Mouse (Mus musculus) myocyte (in vitro differentiated cells): ENCODE measurements around the gene Slc7a7. TPM values are rescaled to one million over a fixed set of nuclear protein-coding genes. Genes with fewer than 3 reads are reported as not detected.
A peak's percentile ranks its signal among the peaks of the same experiment; 100 is the strongest.

Experiments used
- H3K27me3 ChIP-seq: one replicate; pipeline ENCODE4 v1.6.1; 2011; ENCODE audit not compliant: control insufficient read depth, insufficient read depth, insufficient read length
- H3K36me3 ChIP-seq: one replicate; pipeline ENCODE4 v1.6.1; 2011; ENCODE audit not compliant: control insufficient read depth, insufficient read depth
- H3K4me2 ChIP-seq: one replicate; pipeline ENCODE4 v1.6.1; 2011; ENCODE audit warnings: low read depth, control low read depth
- H3K4me3 ChIP-seq: one replicate; pipeline ENCODE4 v1.5.1; 2011; ENCODE audit warnings: mild to moderate bottlenecking, control low read depth, moderate library complexity
- H3K79me2 ChIP-seq: one replicate; pipeline ENCODE4 v1.6.1; 2011; ENCODE audit not compliant: control insufficient read depth, insufficient read depth
- H3ac ChIP-seq: one replicate; pipeline ENCODE4 v1.6.1; 2011; ENCODE audit not compliant: control insufficient read depth, insufficient read length
- CEBPB ChIP-seq: IDR thresholded peaks from 2 replicates; pipeline ENCODE4 v1.6.1; 2011; ENCODE audit warnings: mild to moderate bottlenecking, moderate library complexity; ENCODE audit not compliant: poor library complexity, insufficient read depth, severe bottlenecking
- E2F4 ChIP-seq: IDR thresholded peaks from one replicate; pipeline ENCODE4 v1.6.1; 2011; ENCODE audit warnings: mild to moderate bottlenecking, control low read depth, moderate library complexity; ENCODE audit not compliant: insufficient read depth
- MAX ChIP-seq: IDR thresholded peaks from one replicate; pipeline ENCODE4 v1.6.1; 2011; ENCODE audit warnings: low read depth, mild to moderate bottlenecking, control low read depth
- MYOD1 ChIP-seq, 3 experiments: IDR thresholded peaks; one replicate each; pipeline ENCODE4 v1.6.1; 2011; ENCODE audit warnings: control low read depth in 2 of 3, low read depth in 2 of 3, mild to moderate bottlenecking in 2 of 3, moderate library complexity in 1 of 3; ENCODE audit not compliant: insufficient read length in 2 of 3, control insufficient read depth in 1 of 3
- MYOG ChIP-seq, 3 experiments: IDR thresholded peaks; one replicate each; pipeline ENCODE4 v1.6.1; 2011; ENCODE audit warnings: control low read depth in 2 of 3, low read depth in 2 of 3, mild to moderate bottlenecking in 2 of 3; ENCODE audit not compliant: insufficient read length in 2 of 3, control insufficient read depth in 1 of 3, insufficient read depth in 1 of 3
- POLR2A ChIP-seq: IDR thresholded peaks from one replicate; pipeline ENCODE4 v1.6.1; 2011; ENCODE audit warnings: low read depth, mild to moderate bottlenecking, control low read depth, moderate library complexity; ENCODE audit not compliant: insufficient read length
- POLR2AphosphoS2 ChIP-seq: IDR thresholded peaks from one replicate; pipeline ENCODE4 v1.6.1; 2011; ENCODE audit warnings: low read depth, control low read depth; ENCODE audit not compliant: insufficient read length
- REST ChIP-seq: IDR thresholded peaks from one replicate; pipeline ENCODE4 v1.6.1; 2011; ENCODE audit warnings: mild to moderate bottlenecking, control low read depth, moderate library complexity; ENCODE audit not compliant: insufficient read depth, insufficient read length
- SRF ChIP-seq: IDR thresholded peaks from one replicate; pipeline ENCODE4 v1.6.1; 2011; ENCODE audit warnings: low read depth; ENCODE audit not compliant: control insufficient read depth, insufficient read length
- TCF12 ChIP-seq: IDR thresholded peaks from one replicate; pipeline ENCODE4 v1.6.1; 2011; ENCODE audit warnings: mild to moderate bottlenecking, control low read depth; ENCODE audit not compliant: poor library complexity, insufficient read depth, severe bottlenecking
- TCF3 ChIP-seq: IDR thresholded peaks from one replicate; pipeline ENCODE4 v1.6.1; 2011; ENCODE audit warnings: low read depth, control low read depth; ENCODE audit not compliant: insufficient read length
- USF1 ChIP-seq: IDR thresholded peaks from one replicate; pipeline ENCODE4 v1.6.1; 2011; ENCODE audit warnings: low read depth, mild to moderate bottlenecking, control low read depth, moderate library complexity
- polyA plus RNA-seq: library from polyadenylated mRNA; unstranded; fragments of >200 nt; fragmentation: generic; extraction: Trizol; gene quantifications from one replicate; pipeline ENCODE4 v1.2.1, GENCODE M21; 2012; ENCODE audit warnings: missing spikeins

Slc7a7 gene
- polyA plus RNA-seq, 1 experiment: 6.8 TPM

DNA sequence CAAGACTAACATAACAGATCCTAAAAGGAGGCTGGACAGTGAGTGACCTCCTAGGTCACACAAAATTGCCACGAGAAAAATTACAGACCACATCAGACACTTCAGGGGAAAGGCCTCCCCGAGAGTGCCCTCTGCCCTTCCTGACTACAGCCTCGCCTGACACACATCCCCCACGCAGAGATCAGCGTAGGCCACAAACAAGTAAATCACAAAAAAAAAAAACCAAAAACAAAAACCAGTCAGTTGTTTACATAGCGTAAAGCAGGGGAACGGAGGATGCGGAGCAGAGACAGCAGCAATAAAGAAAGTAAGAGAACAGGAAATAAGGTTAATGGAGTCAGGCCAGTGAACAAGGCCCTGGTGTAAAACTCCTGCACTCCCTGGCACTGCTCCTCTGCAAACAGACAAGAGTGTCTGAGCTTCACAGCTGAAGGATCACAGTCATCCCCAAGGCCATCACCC, 18.6 kb downstream of the Slc7a7 start:
- peak overlapping the region; percentile 38 for H3K4me2 ChIP-seq
- H3K27me3 ChIP-seq: no peaks in the 10 kb centered on the region
- no peak overlapping the region for H3ac ChIP-seq
- no peak overlapping the region for H3K4me3 ChIP-seq
- no peak for TF ChIP-seq E2F4
- TF ChIP-seq CEBPB: no peak
- no peak for TF ChIP-seq TCF3
- TF ChIP-seq MYOD1 (IDR thresholded peaks at IDR 0.05; ENCODE audit: control insufficient read depth in 1 of 3, insufficient read length in 2 of 3, low read depth in 2 of 3): no peak
- no peak for TF ChIP-seq SRF
- TF ChIP-seq MAX: no peak
- TF ChIP-seq POLR2AphosphoS2: no peak
- TF ChIP-seq TCF12: no peak
- no peak for TF ChIP-seq MYOG (IDR thresholded peaks at IDR 0.05; ENCODE audit: control insufficient read depth in 1 of 3, insufficient read depth in 1 of 3, insufficient read length in 2 of 3, low read depth in 2 of 3)
- H3K36me3 ChIP-seq: no peaks in the 10 kb centered on the region
- no peaks in the 10 kb centered on the region for H3K79me2 ChIP-seq

DNA sequence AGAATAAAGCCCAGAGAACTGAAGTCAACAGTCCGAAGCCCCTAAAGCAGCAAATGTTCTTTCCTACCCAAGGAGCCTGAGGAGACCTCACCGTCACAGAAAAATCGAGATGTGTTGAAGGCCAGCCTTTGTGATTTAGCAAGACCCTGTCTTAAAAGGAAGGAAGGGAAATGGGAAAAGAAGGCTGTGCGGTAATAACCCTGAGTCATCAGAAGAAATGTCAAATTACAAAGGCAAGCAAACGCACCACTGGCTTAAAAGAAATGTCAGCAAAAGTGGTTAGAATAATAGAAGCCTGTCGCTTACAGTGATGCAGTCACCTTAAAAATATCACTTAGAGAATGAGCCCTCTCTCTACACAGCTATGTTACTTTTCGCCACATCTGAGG, 19.1 kb downstream of the Slc7a7 start:
- Histone ChIP-seq H3K27me3 (no peaks in the 10 kb centered on the region), H3K4me3 (no peak overlapping the region), H3ac (no peak overlapping the region), H3K79me2 (no peaks in the 10 kb centered on the region), H3K36me3 (no peaks in the 10 kb centered on the region), H3K4me2 (peak overlapping the region; percentile 38)
- no peak for TF ChIP-seq USF1
- no peak for TF ChIP-seq CEBPB
- no peak for TF ChIP-seq TCF3
- TF ChIP-seq MAX: no peak

DNA sequence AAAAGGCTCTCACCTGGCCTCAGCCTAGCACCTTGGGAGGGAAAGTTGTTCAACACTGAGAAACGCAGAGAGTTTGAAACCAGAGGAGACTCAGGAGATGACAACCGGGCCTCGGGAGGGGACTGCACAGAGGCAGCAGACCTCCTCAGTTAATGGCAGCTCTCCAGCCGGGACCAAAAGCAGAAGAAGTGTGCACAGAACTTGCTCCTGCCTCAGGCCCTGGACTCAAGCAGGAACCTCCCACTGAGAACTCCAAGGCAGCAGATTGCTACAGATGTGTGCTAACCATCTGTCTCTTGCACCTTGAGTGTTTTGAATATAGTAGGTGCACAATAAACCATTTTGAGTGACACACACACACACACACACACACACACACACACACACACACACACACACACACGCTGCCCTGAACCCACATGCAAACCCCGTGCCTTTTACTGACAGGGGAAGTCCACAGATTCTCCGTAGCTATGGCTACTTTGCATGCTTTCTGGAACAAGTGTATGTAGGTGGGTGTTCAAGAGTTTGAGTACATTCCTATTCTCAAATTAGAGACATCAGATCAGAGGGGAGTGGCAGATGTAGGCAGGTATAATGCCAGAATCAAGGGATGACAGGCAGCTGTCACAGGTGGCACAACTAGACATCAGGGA, 19.6 kb downstream of the Slc7a7 start:
- no peak overlapping the region for H3ac ChIP-seq
- H3K4me2 ChIP-seq: no peak overlapping the region
- H3K79me2 ChIP-seq: no peaks in the 10 kb centered on the region
- H3K36me3 ChIP-seq: no peaks in the 10 kb centered on the region
- H3K4me3 ChIP-seq: no peak overlapping the region
- no peak for TF ChIP-seq TCF3
- TF ChIP-seq E2F4: no peak
- no peak for TF ChIP-seq MAX
- TF ChIP-seq POLR2AphosphoS2: no peak
- TF ChIP-seq MYOD1 (IDR thresholded peaks at IDR 0.05; ENCODE audit: control insufficient read depth in 1 of 3, insufficient read length in 2 of 3, low read depth in 2 of 3): no peak
- TF ChIP-seq USF1: no peak
- TF ChIP-seq CEBPB: no peak
- TF ChIP-seq SRF: no peak
- TF ChIP-seq MYOG (IDR thresholded peaks at IDR 0.05; ENCODE audit: control insufficient read depth in 1 of 3, insufficient read depth in 1 of 3, insufficient read length in 2 of 3, low read depth in 2 of 3): no peak
- TF ChIP-seq TCF12: no peak
- TF ChIP-seq POLR2A: no peak
- no peak for TF ChIP-seq REST
- H3K27me3 ChIP-seq: no peaks in the 10 kb centered on the region

DNA sequence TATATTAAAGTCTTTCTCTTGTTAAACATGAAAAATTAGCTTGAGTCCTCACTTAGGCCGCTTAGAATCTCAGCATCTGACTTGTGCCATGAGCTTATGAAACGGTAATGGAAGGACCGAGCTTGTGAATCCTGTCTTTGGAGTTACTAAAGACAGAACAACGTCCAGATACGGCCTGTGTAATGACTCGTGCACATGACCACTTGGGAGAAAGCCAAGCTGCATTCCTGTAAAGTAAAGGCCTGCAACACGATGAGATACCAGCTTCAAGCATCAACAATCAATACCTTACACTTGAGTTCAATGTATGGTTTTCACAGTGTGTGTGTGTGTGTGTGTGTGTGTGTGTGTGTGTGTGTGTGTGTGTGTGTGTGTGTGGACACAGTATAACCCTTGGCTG, 20.9 kb downstream of the Slc7a7 start:
- no peak overlapping the region for H3K4me2 ChIP-seq
- no peak overlapping the region for H3ac ChIP-seq
- no peaks in the 10 kb centered on the region for H3K27me3 ChIP-seq

DNA sequence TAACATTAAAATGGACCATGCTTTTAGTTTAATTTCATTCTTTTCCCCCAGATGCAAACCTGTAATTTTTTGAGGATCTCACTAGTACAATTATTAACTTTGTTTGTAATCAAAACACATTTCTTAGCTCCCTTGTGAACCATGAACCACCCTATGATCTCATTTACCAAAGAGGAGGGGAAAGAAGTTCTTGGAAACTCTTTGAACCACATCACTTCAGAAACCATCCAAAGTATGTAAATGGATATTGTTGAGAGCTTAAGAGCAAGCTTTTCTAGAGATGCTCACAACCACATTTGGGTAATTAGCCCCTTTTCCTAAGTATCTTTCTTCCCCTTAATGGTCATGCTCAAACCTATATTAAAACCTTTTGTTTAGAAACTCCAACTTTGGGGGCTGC, 23.3 kb downstream of the Slc7a7 start:
- Histone ChIP-seq H3K36me3 (no peaks in the 10 kb centered on the region), H3K27me3 (no peaks in the 10 kb centered on the region), H3K4me2 (no peak overlapping the region), H3ac (no peak overlapping the region), H3K4me3 (no peak overlapping the region), H3K79me2 (no peaks in the 10 kb centered on the region)
- TF ChIP-seq MYOG (IDR thresholded peaks at IDR 0.05; ENCODE audit: control insufficient read depth in 1 of 3, insufficient read depth in 1 of 3, insufficient read length in 2 of 3, low read depth in 2 of 3): no peak
- TF ChIP-seq MYOD1 (IDR thresholded peaks at IDR 0.05; ENCODE audit: control insufficient read depth in 1 of 3, insufficient read length in 2 of 3, low read depth in 2 of 3): no peak
- TF ChIP-seq MAX: no peak
- TF ChIP-seq E2F4: no peak
- no peak for TF ChIP-seq TCF12
- no peak for TF ChIP-seq CEBPB
- TF ChIP-seq POLR2AphosphoS2: no peak
- TF ChIP-seq REST: no peak
- no peak for TF ChIP-seq SRF
- no peak for TF ChIP-seq TCF3

More for the DNA sequence above, 20.9 kb downstream of the Slc7a7 start:
- no peaks in the 10 kb centered on the region for H3K36me3 ChIP-seq
- TF ChIP-seq REST (no peak), MYOD1 (IDR thresholded peaks at IDR 0.05; ENCODE audit: control insufficient read depth in 1 of 3, insufficient read length in 2 of 3, low read depth in 2 of 3) (no peak), TCF12 (no peak), E2F4 (no peak), CEBPB (no peak), USF1 (no peak), POLR2A (no peak), MYOG (IDR thresholded peaks at IDR 0.05; ENCODE audit: control insufficient read depth in 1 of 3, insufficient read depth in 1 of 3, insufficient read length in 2 of 3, low read depth in 2 of 3) (no peak), SRF (no peak), TCF3 (no peak), POLR2AphosphoS2 (no peak), MAX (no peak)
- H3K79me2 ChIP-seq: no peaks in the 10 kb centered on the region
- no peak overlapping the region for H3K4me3 ChIP-seq
